Mouse (Mus musculus) forebrain, embryonic 15.5 days (tissue): Measurements from ENCODE around the gene Gjb2. TPM values are rescaled to one million over a fixed set of nuclear protein-coding genes. Genes with fewer than 3 reads are reported as not detected.
"Not testable (repeated sequence)": the region's sequence is repeated elsewhere in the genome, so short reads cannot be mapped to it uniquely, and the experiment has no call there.

Experiments
- ATAC-seq: fragments of 200-750 bp; cut with Nextera tagmentation; replicated peaks from 2 replicates; pipeline ENCODE4 v1.8.0; 2017; ENCODE audit warnings: mild to moderate bottlenecking, moderate TSS enrichment, moderate library complexity
- H3K27ac ChIP-seq: fragments of 300-500 bp; sonication (generic); replicated peaks from 2 replicates; pipeline ENCODE4 v1.5.1; 2015; ENCODE audit warnings: mild to moderate bottlenecking, inconsistent platforms
- H3K27me3 ChIP-seq: fragments of 300-500 bp; sonication (generic); 2 replicates; pipeline ENCODE4 v1.6.1; 2015; ENCODE audit warnings: inconsistent platforms
- H3K36me3 ChIP-seq: fragments of 300-500 bp; sonication (generic); 2 replicates; pipeline ENCODE4 v1.6.1; 2015; ENCODE audit warnings: mild to moderate bottlenecking, inconsistent platforms
- H3K4me1 ChIP-seq: fragments of 300-500 bp; sonication (generic); 2 replicates; pipeline ENCODE4 v1.6.1; 2015; ENCODE audit warnings: inconsistent platforms
- H3K4me2 ChIP-seq: fragments of 300-500 bp; sonication (generic); replicated peaks from 2 replicates; pipeline ENCODE4 v1.6.1; 2015; ENCODE audit warnings: mild to moderate bottlenecking, inconsistent platforms
- H3K4me3 ChIP-seq: fragments of 300-500 bp; sonication (generic); 2 replicates; pipeline ENCODE4 v1.5.1; 2015; ENCODE audit warnings: mild to moderate bottlenecking, inconsistent platforms
- H3K9ac ChIP-seq: fragments of 300-500 bp; sonication (generic); replicated peaks from 2 replicates; pipeline ENCODE4 v1.6.1; 2015; ENCODE audit warnings: mild to moderate bottlenecking, inconsistent platforms
- H3K9me3 ChIP-seq: fragments of 300-500 bp; sonication (generic); 2 replicates; pipeline ENCODE4 v1.6.1; 2016; ENCODE audit warnings: inconsistent platforms
- WGBS: fragments of 180-500 bp; shearing (Covaris S2); methylation state at CpG from one replicate; pipeline ENCODE4 v1.1.7; 2015; ENCODE audit warnings: mixed read lengths; 5-methylcytosine and 5-hydroxymethylcytosine counted together
- polyA plus RNA-seq: library from polyadenylated mRNA; unstranded; fragments of >200 nt; fragmentation: Nextera tagmentation; extraction: Ambion mirVana; gene quantifications from 2 replicates; pipeline ENCODE4 v1.2.1, GENCODE M21; 2015

Gjb2 gene
- polyA plus RNA-seq, 1 experiment from 2014 or later = 5.3 TPM

DNA sequence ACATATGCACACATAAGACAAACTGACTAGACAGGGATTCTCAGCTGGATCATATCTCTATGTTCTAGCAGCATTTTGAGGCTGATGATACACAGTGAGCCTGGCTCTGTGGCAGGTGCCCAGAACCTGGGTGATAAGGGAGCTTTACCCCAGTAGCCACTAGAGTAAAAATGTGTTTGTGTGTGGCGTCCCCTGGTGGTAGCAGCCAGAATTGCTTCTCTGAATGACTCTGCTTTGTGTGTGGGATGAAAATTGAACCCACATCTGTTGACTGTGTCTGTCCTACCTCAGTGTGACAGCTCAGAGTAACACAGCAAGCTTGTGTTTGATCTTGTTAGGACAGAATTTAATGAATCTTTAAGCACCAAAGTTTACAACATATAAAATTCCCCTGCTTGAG, 44.5 kb downstream of the Gjb2 start:
- ATAC-seq, H3K27ac ChIP-seq, H3K4me3 ChIP-seq, H3K36me3 ChIP-seq, H3K4me2 ChIP-seq, H3K9me3 ChIP-seq, H3K9ac ChIP-seq: not testable (repeated sequence)
- Histone ChIP-seq H3K4me1 (peaks cover 13% of the 10 kb centered on the region), H3K27me3 (peaks cover 37% of the 10 kb centered on the region)
- WGBS = 0% methylated on average over 1 of the region's 1 CpGs

DNA sequence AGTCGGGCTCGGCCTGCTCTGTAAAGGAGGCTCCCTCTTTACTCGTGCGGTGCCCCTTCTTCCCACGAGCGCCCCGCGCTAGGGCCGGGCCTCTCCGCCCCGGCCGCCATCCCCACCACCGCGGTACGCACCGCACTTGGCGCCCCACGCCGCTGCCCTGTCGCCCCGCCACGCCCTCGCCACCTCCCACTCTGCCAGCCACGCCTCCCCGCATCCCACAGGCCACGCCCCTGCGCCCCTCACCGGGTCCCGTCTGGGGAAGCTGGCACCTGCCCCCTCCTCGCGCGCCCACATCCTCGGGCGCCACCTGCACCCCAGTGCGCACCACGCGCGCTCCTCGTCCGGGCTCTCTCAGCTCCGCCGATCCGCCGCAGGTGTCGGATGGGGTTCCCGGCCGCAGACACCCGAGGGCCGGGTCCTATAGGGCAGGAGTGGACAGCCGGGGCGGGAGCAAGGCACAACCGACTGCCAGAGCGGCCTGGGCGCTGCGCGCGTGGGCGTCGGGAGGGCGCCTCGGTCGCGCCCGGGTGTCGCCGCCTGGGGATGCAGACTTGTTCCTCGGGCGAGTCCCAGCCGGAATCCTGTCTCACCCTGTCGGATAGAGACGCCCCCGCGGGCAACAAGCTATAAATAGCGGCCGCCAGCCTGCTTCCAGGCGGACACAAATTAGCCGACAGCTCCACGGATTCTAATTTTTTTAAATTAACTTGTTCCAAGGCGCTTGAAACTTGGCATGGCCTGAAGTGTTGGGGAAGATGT, 46.8 kb downstream of the Gjb2 start, which contains the start of gene Gja3:
Gene Gja3 (minus strand): TSS at position 538 of the 759 bp plus-strand sequence.
- H3K27ac ChIP-seq = no peak within 1 kb of the TSS
- peak within 1 kb of the TSS; percentile 92 for H3K4me2 ChIP-seq
- peak within 1 kb of the TSS; percentile 33; the same call in 1 of the 2 replicates for H3K9ac ChIP-seq
- 1% methylated on average over 75 of the region's 79 CpGs for WGBS
- H3K4me3 ChIP-seq = peak within 1 kb of the TSS; percentile 49
- peaks cover 41% of the 10 kb centered on the region for H3K27me3 ChIP-seq
- ATAC-seq = peak; percentile 74
- H3K9me3 ChIP-seq = no peaks in the 10 kb centered on the region
- peaks cover 13% of the 10 kb centered on the region for H3K4me1 ChIP-seq
- no peaks in the 10 kb centered on the region for H3K36me3 ChIP-seq

DNA sequence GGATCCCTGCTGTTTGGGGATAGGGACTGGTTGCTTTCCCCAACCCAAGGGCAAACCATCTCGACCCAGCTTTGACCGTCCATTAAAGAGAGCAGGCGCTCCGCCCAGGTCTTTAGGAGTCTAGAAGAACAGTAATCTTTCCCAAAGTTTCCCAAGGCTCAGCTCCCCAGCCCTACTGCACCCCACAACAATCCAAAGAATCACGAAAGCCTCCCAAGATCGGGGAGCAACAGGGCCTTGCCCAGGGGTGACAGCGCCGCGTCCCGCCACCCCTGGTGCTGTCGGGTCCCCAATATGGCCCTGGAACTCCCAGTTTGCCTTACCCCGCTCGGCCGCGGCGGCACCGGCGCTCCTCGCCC, 47.3 kb downstream of the Gjb2 start:
- 3% methylated on average over 19 of the region's 19 CpGs for WGBS
- peak; percentile 27; the same call in 1 of the 2 replicates for ATAC-seq
- H3K4me1 ChIP-seq = peaks cover 13% of the 10 kb centered on the region
- H3K9me3 ChIP-seq = no peaks in the 10 kb centered on the region
- H3K9ac ChIP-seq = peak overlapping the region; percentile 33; the same call in 1 of the 2 replicates
- no peaks in the 10 kb centered on the region for H3K36me3 ChIP-seq
- peak overlapping the region; percentile 49 for H3K4me3 ChIP-seq
- no peak overlapping the region for H3K27ac ChIP-seq
- H3K27me3 ChIP-seq = peaks cover 41% of the 10 kb centered on the region
- peak overlapping the region; percentile 92 for H3K4me2 ChIP-seq

DNA sequence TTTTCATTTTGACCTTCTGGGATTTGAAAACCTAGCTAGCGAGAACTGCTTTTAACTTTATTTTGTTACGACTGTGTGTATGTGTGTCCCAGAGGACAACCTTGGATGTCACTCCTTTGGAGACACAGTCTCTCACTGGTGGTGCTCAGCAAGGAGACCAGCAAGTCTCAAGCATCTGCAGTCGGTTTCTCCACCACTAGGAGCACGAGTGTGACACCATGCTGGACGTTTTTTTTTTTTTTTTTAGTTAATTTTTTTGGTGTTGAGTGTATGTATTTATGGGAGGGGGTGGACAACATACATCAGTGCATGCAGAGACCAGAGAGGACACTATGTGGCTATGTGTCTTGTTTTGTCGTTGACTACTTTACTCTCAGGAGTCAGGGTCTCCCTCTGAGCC, 51.8 kb downstream of the Gjb2 start:
- H3K36me3 ChIP-seq = no peaks in the 10 kb centered on the region
- H3K9ac ChIP-seq = no peak overlapping the region
- H3K27me3 ChIP-seq = peaks cover 22% of the 10 kb centered on the region
- WGBS = 70% methylated on average over 6 of the region's 6 CpGs
- no peak overlapping the region for H3K4me3 ChIP-seq
- ATAC-seq = no peak
- H3K27ac ChIP-seq = no peak overlapping the region
- H3K4me2 ChIP-seq = no peak overlapping the region
- H3K4me1 ChIP-seq = peaks cover 7% of the 10 kb centered on the region
- H3K9me3 ChIP-seq = no peaks in the 10 kb centered on the region

Other genes with a start within 250 kb of the Gjb2 start
- 70.8 and 74.7 TPM in 2 replicates for gene Zmym2, start 218.0 kb downstream of the Gjb2 start, polyA plus RNA-seq
- 0.08 and 0.17 TPM in 2 replicates for gene Gja3, start 46.6 kb downstream of the Gjb2 start, polyA plus RNA-seq
- gene Gm4491, start 11.2 kb upstream of the Gjb2 start, polyA plus RNA-seq = not detected in 2 replicates
- gene Gjb6, start 28.9 kb upstream of the Gjb2 start, polyA plus RNA-seq = 7.6 and 8.5 TPM in 2 replicates